Mouse (Mus musculus): Measurements from ENCODE around the gene Olfr1056.
"Not testable (repeated sequence)": the region's sequence is repeated elsewhere in the genome, so short reads cannot be mapped to it uniquely, and the experiment has no call there.

- not testable (repeated sequence) for TF ChIP-seq CTCF, EP300 (IDR thresholded peaks at IDR 0.05)
Observed at GRCm38 (mm10) chr2:86388461-86388860, 26.2 kb upstream of the Olfr1056 start, which contains the start of gene Olfr1058.

Data from lung, postnatal 0 days (tissue).